Mouse (Mus musculus) lung, postnatal 4 days (tissue): ENCODE results near the gene Dram1.

ENCODE experiments used
- DNase-seq, 2 experiments: peaks; one replicate each; pipeline ENCODE4 v3.0.0; 2021

The Dram1 gene

DNA sequence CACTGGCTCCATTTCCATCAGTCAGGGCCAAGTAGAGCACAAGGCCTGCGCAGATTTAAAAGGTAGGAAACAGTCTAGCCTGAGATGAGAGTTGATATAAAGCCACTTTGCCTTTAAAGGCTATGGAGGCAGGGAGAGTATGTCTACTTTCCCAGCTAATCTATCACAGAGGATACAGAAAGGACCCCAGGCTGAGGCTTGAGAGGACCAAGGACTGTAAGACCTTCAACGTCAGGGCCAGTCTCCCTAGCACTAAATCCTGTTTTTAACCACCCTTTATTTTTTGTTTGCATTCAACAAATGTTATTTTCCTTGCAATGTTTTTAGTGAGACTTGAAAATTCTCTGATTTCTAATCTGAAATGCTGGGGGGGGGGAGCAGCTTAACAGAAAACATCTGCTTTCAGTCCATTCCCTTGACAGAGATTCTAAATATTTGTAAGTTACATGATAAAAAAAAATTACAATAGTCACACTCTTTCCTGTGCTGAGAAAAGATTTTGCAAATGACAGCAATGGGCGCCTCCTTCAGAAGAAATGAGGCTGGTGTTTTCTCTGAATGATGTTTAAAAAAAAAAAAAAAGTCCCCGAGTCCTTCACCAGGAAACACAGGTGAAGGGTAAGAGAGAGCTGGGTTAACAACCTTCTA is 94.4 kb downstream of the Dram1 start:
- no peak for DNase-seq

DNA sequence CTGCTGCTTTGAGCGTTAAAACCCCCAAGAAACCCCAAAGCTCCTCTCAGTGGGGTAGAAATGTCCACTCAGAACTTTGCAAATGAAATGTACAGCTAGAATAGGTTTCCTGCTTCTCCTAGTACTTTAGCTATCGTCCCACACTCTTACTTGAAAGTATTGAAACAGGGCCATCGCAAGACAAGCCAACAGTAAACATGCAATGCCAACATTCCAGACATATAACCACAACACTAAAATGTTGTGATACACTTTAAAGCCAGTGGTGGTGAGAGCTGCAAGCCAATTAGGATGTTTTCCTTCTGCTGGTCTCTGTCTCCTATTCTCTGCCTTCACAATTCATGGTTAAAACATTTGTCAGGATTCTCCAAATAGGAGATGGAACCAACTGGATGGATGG is 97.2 kb downstream of the Dram1 start:
- no peak for DNase-seq

- no peak for DNase-seq
Measured at GRCm38 (mm10) chr10:88274045-88274444, 104.8 kb downstream of the Dram1 start.
